Mouse (Mus musculus): ENCODE measurements around the gene Zfp874b. TPM values are rescaled to one million over a fixed set of nuclear protein-coding genes. Genes with fewer than 3 reads are reported as not detected.
"Not testable (repeated sequence)": the region's sequence is repeated elsewhere in the genome, so short reads cannot be mapped to it uniquely, and the experiment has no call there.

Zfp874b gene
- polyA plus RNA-seq, 1 experiment from 2014 or later, result 3.2 TPM

DNA sequence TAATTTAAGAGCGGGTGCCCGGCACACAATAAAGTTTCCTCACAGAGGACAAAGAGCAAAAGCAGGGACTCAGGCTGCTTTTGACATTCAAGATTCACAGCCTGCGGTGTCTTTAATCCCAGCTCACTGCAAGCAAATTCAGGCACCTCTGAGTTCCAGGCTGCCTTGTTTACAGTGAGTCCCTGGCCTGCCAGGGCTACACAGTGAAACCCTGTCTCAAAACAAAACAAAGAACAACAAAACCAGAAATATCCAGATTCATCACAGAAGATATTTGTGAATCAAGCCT, 32.1 kb downstream of the Zfp874b start:
- no peak for ATAC-seq (ENCODE audit: insufficient number of reproducible peaks, insufficient read depth, low FRiP score, low TSS enrichment, low read depth)
- no peaks in the 10 kb centered on the region; the same call in 1 of the 2 replicates for H3K36me3 ChIP-seq
- H3K27ac ChIP-seq, result peak overlapping the region; percentile 59; the same call in 1 of the 2 replicates
- H3K9ac ChIP-seq (replicated peaks), result peak overlapping the region; percentile 51; the same call in 1 of the 2 replicates
- peaks cover 5% of the 10 kb centered on the region; the same call in 1 of the 2 replicates for H3K4me1 ChIP-seq (replicated peaks)
- H3K9me3 ChIP-seq, result no peaks in the 10 kb centered on the region
- peak overlapping the region; percentile 68 for H3K4me2 ChIP-seq
- peak overlapping the region; percentile 57 for H3K4me3 ChIP-seq (replicated peaks)
- WGBS, result 14% methylated on average over 3 of the region's 3 CpGs
- no peaks in the 10 kb centered on the region for H3K27me3 ChIP-seq

DNA sequence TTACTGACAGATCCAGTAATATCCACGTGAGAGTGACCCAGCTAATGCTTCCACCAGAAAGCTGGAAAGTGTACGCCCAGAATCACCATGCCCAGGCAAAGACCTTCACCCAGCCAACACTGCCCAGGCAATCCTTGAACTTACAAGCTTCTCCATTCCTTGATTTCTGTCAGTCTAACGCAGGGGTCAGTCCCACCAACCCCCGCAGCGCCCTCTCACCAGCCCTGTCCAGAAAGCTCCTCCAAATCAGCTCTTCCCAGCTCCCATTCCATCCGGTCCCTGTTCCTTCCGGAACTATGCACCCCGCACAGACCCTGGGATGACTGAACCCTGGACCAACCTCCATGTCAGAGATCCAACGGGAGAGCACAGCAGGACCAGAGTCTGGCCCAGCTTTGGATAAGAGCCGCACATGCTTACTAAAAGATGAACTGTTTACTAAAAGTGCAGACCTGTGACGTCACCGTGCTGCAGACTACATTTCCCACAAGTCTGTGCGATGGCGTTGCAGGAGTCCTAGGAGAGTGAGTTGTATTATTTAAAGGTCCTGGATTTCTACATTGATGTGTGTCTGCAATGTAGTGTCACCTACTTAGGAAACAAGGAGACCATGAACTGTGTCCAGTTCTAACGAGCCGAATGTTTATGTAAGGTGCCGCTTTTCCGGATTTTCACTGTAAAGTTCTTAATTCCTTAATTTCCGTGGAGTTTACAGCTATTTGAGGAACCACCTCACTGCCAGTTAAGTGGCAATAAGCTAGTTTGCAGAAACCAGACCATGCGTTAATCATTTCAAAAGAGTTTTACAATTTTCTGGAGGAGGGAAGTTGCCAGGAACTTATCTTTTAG, 32.7 kb downstream of the Zfp874b start, which contains the start of gene Zfp874a:
Zfp874a (minus strand) TSS at position 453 of the 849 bp plus-strand sequence.
- Histone ChIP-seq H3K27me3 (no peaks in the 10 kb centered on the region), H3K9ac (replicated peaks) (peak within 1 kb of the TSS; percentile 60), H3K4me3 (replicated peaks) (peak within 1 kb of the TSS; percentile 57), H3K9me3 (no peaks in the 10 kb centered on the region), H3K36me3 (peaks cover 4% of the 10 kb centered on the region; the same call in 1 of the 2 replicates), H3K27ac (peak within 1 kb of the TSS; percentile 59; the same call in 1 of the 2 replicates), H3K4me1 (replicated peaks) (peaks cover 5% of the 10 kb centered on the region; the same call in 1 of the 2 replicates), H3K4me2 (peak within 1 kb of the TSS; percentile 68)
- WGBS, result 2% methylated on average over 20 of the region's 20 CpGs
- peak; percentile 94 for ATAC-seq (ENCODE audit: insufficient number of reproducible peaks, insufficient read depth, low FRiP score, low TSS enrichment, low read depth)

DNA sequence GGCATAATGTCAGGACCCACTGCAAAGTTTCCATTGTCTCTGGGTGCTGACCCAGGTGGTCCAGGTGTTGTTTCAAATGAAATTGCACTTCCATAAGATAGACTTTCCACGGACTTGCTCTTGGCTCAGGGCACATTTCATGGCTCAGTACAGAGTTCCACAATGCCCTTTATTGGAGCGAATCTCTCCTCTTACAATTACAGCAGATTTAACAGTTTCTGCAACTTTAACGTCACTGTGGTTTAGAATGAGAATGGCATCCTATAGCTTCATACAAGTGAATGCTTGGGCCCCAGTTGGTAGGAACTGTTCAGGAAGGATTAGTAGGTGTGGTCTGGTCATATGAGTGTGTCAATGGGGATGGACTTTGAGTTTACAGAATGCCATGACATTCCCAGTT, 47.0 kb downstream of the Zfp874b start:
- not testable (repeated sequence) for H3K4me3 ChIP-seq (replicated peaks); H3K27me3 ChIP-seq; H3K27ac ChIP-seq; H3K9me3 ChIP-seq; H3K9ac ChIP-seq (replicated peaks); H3K4me2 ChIP-seq; H3K4me1 ChIP-seq (replicated peaks); ATAC-seq (ENCODE audit: insufficient number of reproducible peaks, insufficient read depth, low FRiP score, low TSS enrichment, low read depth)
- H3K36me3 ChIP-seq, result peaks cover 12% of the 10 kb centered on the region; the same call in 1 of the 2 replicates
- 88% methylated on average over 1 of the region's 3 CpGs for WGBS

DNA sequence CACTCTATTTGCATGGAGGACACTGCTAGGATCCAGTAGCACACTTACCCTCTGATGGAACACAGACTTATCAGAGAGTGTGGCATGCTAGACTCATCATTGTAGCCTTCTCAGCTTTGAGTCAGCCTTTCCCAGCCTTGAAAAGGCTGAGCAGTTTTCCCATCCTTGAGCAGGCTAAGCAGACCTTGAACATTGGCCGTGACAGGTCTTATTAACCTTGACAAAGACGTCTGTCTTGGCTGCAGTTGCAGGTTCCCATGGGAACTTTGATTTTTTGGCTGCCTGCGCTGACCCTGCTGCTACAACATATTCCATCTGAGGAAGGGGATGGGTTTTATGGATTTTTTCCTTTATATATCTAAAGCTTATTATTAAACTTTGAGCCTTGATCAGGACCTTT, 55.9 kb downstream of the Zfp874b start:
- no peaks in the 10 kb centered on the region for H3K9me3 ChIP-seq
- H3K4me2 ChIP-seq, result no peak overlapping the region
- ATAC-seq (ENCODE audit: insufficient number of reproducible peaks, insufficient read depth, low FRiP score, low TSS enrichment, low read depth), result no peak
- H3K27ac ChIP-seq, result no peak overlapping the region
- H3K9ac ChIP-seq (replicated peaks), result no peak overlapping the region
- WGBS, result 80% methylated on average over 3 of the region's 3 CpGs
- no peaks in the 10 kb centered on the region for H3K36me3 ChIP-seq
- no peak overlapping the region for H3K4me3 ChIP-seq (replicated peaks)
- no peaks in the 10 kb centered on the region for H3K27me3 ChIP-seq
- no peaks in the 10 kb centered on the region for H3K4me1 ChIP-seq (replicated peaks)

DNA sequence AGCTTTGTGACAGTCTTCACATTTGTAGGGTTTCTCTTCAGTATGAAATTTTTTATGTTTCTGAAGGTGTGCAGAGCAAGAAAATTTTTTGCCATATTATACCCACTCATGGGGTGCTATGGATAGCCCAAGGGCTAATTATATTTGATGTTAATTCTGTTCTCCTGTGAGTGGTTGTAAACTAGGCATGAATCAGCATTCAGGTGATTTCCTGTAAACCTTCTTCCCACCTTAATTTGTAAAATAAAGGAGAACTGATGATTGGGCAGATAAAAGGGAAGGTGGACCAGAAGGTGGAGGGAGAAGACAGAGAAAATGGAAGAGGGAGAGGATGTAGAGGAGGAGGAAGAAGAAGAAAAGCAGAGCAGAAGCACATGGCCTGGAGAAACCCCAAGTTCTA, 58.4 kb downstream of the Zfp874b start:
- not testable (repeated sequence) for H3K4me3 ChIP-seq (replicated peaks); H3K9ac ChIP-seq (replicated peaks); H3K4me2 ChIP-seq; ATAC-seq (ENCODE audit: insufficient number of reproducible peaks, insufficient read depth, low FRiP score, low TSS enrichment, low read depth); H3K27ac ChIP-seq; H3K9me3 ChIP-seq; H3K27me3 ChIP-seq; H3K4me1 ChIP-seq (replicated peaks); H3K36me3 ChIP-seq

DNA sequence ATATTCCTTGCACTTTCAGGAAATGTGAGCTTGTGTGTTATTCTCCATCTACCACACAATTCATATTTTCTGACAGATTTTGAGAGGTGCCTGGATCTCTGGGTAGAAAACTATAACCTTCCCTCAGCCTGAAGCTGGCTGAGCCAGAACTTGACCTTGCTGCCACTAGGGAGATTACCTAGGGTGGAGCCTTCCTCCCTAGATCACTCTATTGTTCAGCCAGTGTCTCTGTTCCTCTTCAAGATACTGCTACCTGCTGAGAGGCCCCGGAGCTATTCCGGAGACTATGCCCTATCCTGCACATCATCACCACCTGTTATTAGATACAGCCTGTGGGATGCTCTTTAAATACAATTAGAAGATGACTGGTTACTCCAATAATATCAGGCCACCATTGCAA, 61.5 kb downstream of the Zfp874b start:
- not testable (repeated sequence) for ATAC-seq (ENCODE audit: insufficient number of reproducible peaks, insufficient read depth, low FRiP score, low TSS enrichment, low read depth); H3K9ac ChIP-seq (replicated peaks); H3K4me1 ChIP-seq (replicated peaks); H3K27me3 ChIP-seq; H3K4me3 ChIP-seq (replicated peaks); H3K4me2 ChIP-seq; H3K27ac ChIP-seq; H3K9me3 ChIP-seq; H3K36me3 ChIP-seq
- 96% methylated on average over 2 of the region's 2 CpGs for WGBS

Other genes starting within 250 kb of the Zfp874b start
- 1.5 and 2.0 TPM in 2 replicates for gene Zfp458, start 205.8 kb downstream of the Zfp874b start, polyA plus RNA-seq (2016; fragmentation: Nextera tagmentation; extraction: Ambion mirVana)
- 0.47 and 0.58 TPM in 2 replicates for gene Zfp457, start 177.8 kb downstream of the Zfp874b start, polyA plus RNA-seq (2016; fragmentation: Nextera tagmentation; extraction: Ambion mirVana)
- 1.9 and 3.0 TPM in 2 replicates for gene Zfp595, start 151.7 kb downstream of the Zfp874b start, polyA plus RNA-seq (2016; fragmentation: Nextera tagmentation; extraction: Ambion mirVana)
- not detected in 2 replicates for gene Gm28044, start 123.7 kb downstream of the Zfp874b start, polyA plus RNA-seq (2016; fragmentation: Nextera tagmentation; extraction: Ambion mirVana)
- 1.2 and 1.3 TPM in 2 replicates for gene Zfp953, start 123.7 kb downstream of the Zfp874b start, polyA plus RNA-seq (2016; fragmentation: Nextera tagmentation; extraction: Ambion mirVana)
- not detected in 2 replicates for gene Gm28041, start 108.5 kb downstream of the Zfp874b start, polyA plus RNA-seq (2016; fragmentation: Nextera tagmentation; extraction: Ambion mirVana)
- gene Zfp456, start 108.4 kb downstream of the Zfp874b start, polyA plus RNA-seq (2016; fragmentation: Nextera tagmentation; extraction: Ambion mirVana), result 1.4 and 1.8 TPM in 2 replicates
- gene Zfp429, start 84.4 kb downstream of the Zfp874b start, polyA plus RNA-seq (2016; fragmentation: Nextera tagmentation; extraction: Ambion mirVana), result 4.9 and 5.1 TPM in 2 replicates
- gene Zfp459, start 62.8 kb downstream of the Zfp874b start, polyA plus RNA-seq (2016; fragmentation: Nextera tagmentation; extraction: Ambion mirVana), result 1.5 and 2.3 TPM in 2 replicates
- gene Zfp874a, start 32.6 kb downstream of the Zfp874b start, polyA plus RNA-seq (2016; fragmentation: Nextera tagmentation; extraction: Ambion mirVana), result 10.4 and 11.4 TPM in 2 replicates
- gene Zfp58, start 16.3 kb upstream of the Zfp874b start, polyA plus RNA-seq (2016; fragmentation: Nextera tagmentation; extraction: Ambion mirVana), result 22.1 and 22.5 TPM in 2 replicates
- 0.29 TPM in 1 of 2 replicates, not detected in the other for gene Gm26965, start 41.9 kb upstream of the Zfp874b start, polyA plus RNA-seq (2016; fragmentation: Nextera tagmentation; extraction: Ambion mirVana)
- 26.3 and 26.5 TPM in 2 replicates for gene Zfp87, start 41.9 kb upstream of the Zfp874b start, polyA plus RNA-seq (2016; fragmentation: Nextera tagmentation; extraction: Ambion mirVana)
- gene Zfp748, start 69.6 kb upstream of the Zfp874b start, polyA plus RNA-seq (2016; fragmentation: Nextera tagmentation; extraction: Ambion mirVana), result 16.5 and 17.6 TPM in 2 replicates
- 5.3 TPM in 2 replicates for gene Zfp729b, start 125.4 kb upstream of the Zfp874b start, polyA plus RNA-seq (2016; fragmentation: Nextera tagmentation; extraction: Ambion mirVana)
- 0.20 TPM in 1 of 2 replicates, not detected in the other for gene Gm49345, start 153.5 kb upstream of the Zfp874b start, polyA plus RNA-seq (2016; fragmentation: Nextera tagmentation; extraction: Ambion mirVana)
- 3.4 and 3.6 TPM in 2 replicates for gene Zfp729a, start 153.5 kb upstream of the Zfp874b start, polyA plus RNA-seq (2016; fragmentation: Nextera tagmentation; extraction: Ambion mirVana)
- gene Zfp738, start 202.8 kb upstream of the Zfp874b start, polyA plus RNA-seq (2016; fragmentation: Nextera tagmentation; extraction: Ambion mirVana), result 15.1 and 15.8 TPM in 2 replicates
- gene Zfp65, start 244.9 kb upstream of the Zfp874b start, polyA plus RNA-seq (2016; fragmentation: Nextera tagmentation; extraction: Ambion mirVana), result 8.4 and 9.3 TPM in 2 replicates